Comparison of ENCODE assay signal across 8 mouse cellular contexts in genomic region chr11:117385331-117386103, GRCm38 (mm10).
A peak's percentile ranks its signal among the peaks of the same experiment; 100 is the strongest.
DNase-seq lines count a peak whose midpoint lies in the region; ATAC-seq and TF ChIP-seq lines count a peak whose summit lies in the region.

No protein-coding gene starts in this region.

- H3K4me3 ChIP-seq in forebrain, embryonic 12.5 days (replicated peaks), result no peak overlapping the region
- H3K4me3 ChIP-seq in forebrain, embryonic 10.5 days, result no peak overlapping the region
- H3K4me3 ChIP-seq in hindbrain, postnatal 0 days (ENCODE audit: low read length), result no peak overlapping the region
- no peak overlapping the region for H3K4me3 ChIP-seq in hindbrain, embryonic 11.5 days (ENCODE audit: low read depth, low read length)
- H3K4me3 ChIP-seq in limb, embryonic 15.5 days, result no peak overlapping the region

- no peak for ATAC-seq in forebrain, embryonic 12.5 days (ENCODE audit: low FRiP score)
- no peak for ATAC-seq in hindbrain, postnatal 0 days
- ATAC-seq in hindbrain, embryonic 11.5 days (ENCODE audit: low FRiP score), result no peak
- no peak for ATAC-seq in limb, embryonic 15.5 days (ENCODE audit: insufficient number of reproducible peaks, low FRiP score, low TSS enrichment, low read depth)

- no peak overlapping the region for H3K9ac ChIP-seq in forebrain, embryonic 12.5 days
- H3K9ac ChIP-seq in hindbrain, postnatal 0 days (replicated peaks; ENCODE audit: low read length), result no peak overlapping the region
- no peak overlapping the region for H3K9ac ChIP-seq in hindbrain, embryonic 11.5 days (ENCODE audit: low read depth, low read length)
- H3K9ac ChIP-seq in limb, embryonic 15.5 days, result no peak overlapping the region

- no peaks in the 10 kb centered on the region for H3K9me3 ChIP-seq in forebrain, embryonic 12.5 days
- H3K9me3 ChIP-seq in forebrain, embryonic 10.5 days, result no peaks in the 10 kb centered on the region
- no peaks in the 10 kb centered on the region for H3K9me3 ChIP-seq in hindbrain, postnatal 0 days (ENCODE audit: low read length)
- H3K9me3 ChIP-seq in hindbrain, embryonic 11.5 days (ENCODE audit: control insufficient read depth, low read length), result no peaks in the 10 kb centered on the region
- no peaks in the 10 kb centered on the region for H3K9me3 ChIP-seq in limb, embryonic 15.5 days

- H3K36me3 ChIP-seq in forebrain, embryonic 12.5 days (replicated peaks), result no peaks in the 10 kb centered on the region
- no peaks in the 10 kb centered on the region for H3K36me3 ChIP-seq in forebrain, embryonic 10.5 days (replicated peaks)
- no peaks in the 10 kb centered on the region for H3K36me3 ChIP-seq in hindbrain, postnatal 0 days (ENCODE audit: insufficient read depth, low read length)
- no peaks in the 10 kb centered on the region for H3K36me3 ChIP-seq in hindbrain, embryonic 11.5 days (ENCODE audit: control insufficient read depth, insufficient read depth, low read length)
- H3K36me3 ChIP-seq in limb, embryonic 15.5 days, result no peaks in the 10 kb centered on the region

- peaks cover 30% of the 10 kb centered on the region for H3K4me1 ChIP-seq in forebrain, embryonic 12.5 days
- peaks cover 57% of the 10 kb centered on the region for H3K4me1 ChIP-seq in forebrain, embryonic 10.5 days
- no peaks in the 10 kb centered on the region for H3K4me1 ChIP-seq in hindbrain, postnatal 0 days (ENCODE audit: insufficient read depth, low read length)
- H3K4me1 ChIP-seq in hindbrain, embryonic 11.5 days (replicated peaks; ENCODE audit: control insufficient read depth, insufficient read depth, low read length), result no peaks in the 10 kb centered on the region; the same call in 1 of the 2 replicates
- peaks cover 25% of the 10 kb centered on the region for H3K4me1 ChIP-seq in limb, embryonic 15.5 days

- H3K4me2 ChIP-seq in forebrain, embryonic 12.5 days, result 0 out of 2 replicates have a peak overlapping the region, but pooled peaks have one; percentile 9
- no peak overlapping the region for H3K4me2 ChIP-seq in hindbrain, postnatal 0 days (ENCODE audit: low read depth, low read length)
- H3K4me2 ChIP-seq in hindbrain, embryonic 11.5 days (replicated peaks; ENCODE audit: low read depth, low read length), result no peak overlapping the region
- 0 out of 2 replicates have a peak overlapping the region, but pooled peaks have one; percentile 22 for H3K4me2 ChIP-seq in limb, embryonic 15.5 days

- H3K27ac ChIP-seq in forebrain, embryonic 12.5 days, result 0 out of 2 replicates have a peak overlapping the region, but pooled peaks have one; percentile 26
- H3K27ac ChIP-seq in forebrain, embryonic 10.5 days, result no peak overlapping the region
- no peak overlapping the region for H3K27ac ChIP-seq in hindbrain, postnatal 0 days
- H3K27ac ChIP-seq in hindbrain, embryonic 11.5 days (ENCODE audit: low read depth, low read length), result no peak overlapping the region
- no peak overlapping the region for H3K27ac ChIP-seq in limb, embryonic 15.5 days

- TF ChIP-seq CTCF in hindbrain, postnatal 0 days (IDR thresholded peaks at IDR 0.05; ENCODE audit: low read depth), result no peak

- peaks cover 57% of the 10 kb centered on the region for H3K27me3 ChIP-seq in forebrain, embryonic 12.5 days
- peaks cover 71% of the 10 kb centered on the region for H3K27me3 ChIP-seq in forebrain, embryonic 10.5 days (ENCODE audit: poor library complexity, severe bottlenecking)
- 0 out of 2 replicates have a peak, but pooled peaks cover 4% of the 10 kb centered on the region for H3K27me3 ChIP-seq in hindbrain, postnatal 0 days (ENCODE audit: insufficient read depth, low read length)
- H3K27me3 ChIP-seq in hindbrain, embryonic 11.5 days (ENCODE audit: control insufficient read depth, insufficient read depth, low read length), result peaks cover 2% of the 10 kb centered on the region; the same call in 1 of the 2 replicates
- H3K27me3 ChIP-seq in limb, embryonic 15.5 days, result peaks cover 23% of the 10 kb centered on the region

- 38% methylated on average over 15 of the region's 15 CpGs for WGBS in forebrain, embryonic 12.5 days
- 57% methylated on average over 15 of the region's 15 CpGs for WGBS in forebrain, embryonic 10.5 days
- 37% methylated on average over 15 of the region's 15 CpGs for WGBS in hindbrain, postnatal 0 days
- WGBS in hindbrain, embryonic 11.5 days, result 63% methylated on average over 15 of the region's 15 CpGs
- WGBS in limb, embryonic 15.5 days, result 28% methylated on average over 15 of the region's 15 CpGs

- DNase-seq in forebrain, embryonic 10.5 days (ENCODE audit: extremely low spot score, low spot score), result no peak
- peak; percentile 30 for DNase-seq in hindbrain, postnatal 0 days (ENCODE audit: low spot score)
- DNase-seq in hindbrain, embryonic 11.5 days (ENCODE audit: low spot score), result no peak
- DNase-seq in R1 (ENCODE audit: low read depth, low spot score), result peak; percentile 29
- no peak for DNase-seq in layer of hippocampus, postnatal 25 days (ENCODE audit: extremely low spot score in 1 of 2, low spot score in 1 of 2)
- DNase-seq in spleen, postnatal 14 days (ENCODE audit: low spot score in 2 of 2), result no peak

Comparison
In these comparisons a context has a peak if more than half of its experiments do, and no peak if none do; other contexts are left out.
1. DNase-seq: peak in hindbrain, postnatal 0 days (single experiment) and R1 (single experiment); none in forebrain, embryonic 10.5 days (single experiment), hindbrain, embryonic 11.5 days (single experiment), layer of hippocampus, postnatal 25 days (0 of 2) and spleen, postnatal 14 days (0 of 2).
2. H3K4me2 ChIP-seq: peak in forebrain, embryonic 12.5 days (single experiment) and limb, embryonic 15.5 days (single experiment); none in hindbrain, postnatal 0 days (single experiment) and hindbrain, embryonic 11.5 days (single experiment).